Mouse (Mus musculus): Measurements from ENCODE around the gene Dgkb. TPM values are rescaled to one million over a fixed set of nuclear protein-coding genes. Genes with fewer than 3 reads are reported as not detected.

Dgkb gene
- polyA plus RNA-seq, 1 experiment from 2014 or later: not detected

GRCm38 (mm10) chr12:37883781-37884180 is 66.3 kb downstream of the Dgkb start:
- POLR2A ChIA-PET: no interaction called here
- CTCF ChIA-PET: no interaction called here
- peaks cover 4% of the 10 kb centered on the region for H3K27me3 ChIP-seq
- in situ Hi-C loops (cut with MboI; ENCODE audit: low pct_unique_long_range_greater_than_20kb): no loop called here
- DNase-seq (ENCODE audit: low read depth, low spot score) (no peak), ATAC-seq (no peak)
- no peak for TF ChIP-seq CTCF (IDR thresholded peaks at IDR 0.05)

- ChIA-PET POLR2A (no interaction called here), CTCF (no interaction called here)
- ATAC-seq: no peak
- H3K27me3 ChIP-seq: no peaks in the 10 kb centered on the region
- in situ Hi-C loops (cut with MboI; ENCODE audit: low pct_unique_long_range_greater_than_20kb): no loop called here
- DNase-seq (ENCODE audit: low read depth, low spot score): no peak
- TF ChIP-seq CTCF (IDR thresholded peaks at IDR 0.05): no peak
Observed at GRCm38 (mm10) chr12:37888591-37888990, 71.1 kb downstream of the Dgkb start.

GRCm38 (mm10) chr12:37889431-37889830 is 71.9 kb downstream of the Dgkb start:
- DNase-seq (ENCODE audit: low read depth, low spot score) (no peak), ATAC-seq (no peak)
- in situ Hi-C loops (cut with MboI; ENCODE audit: low pct_unique_long_range_greater_than_20kb): no loop called here
- ChIA-PET CTCF (no interaction called here), POLR2A (no interaction called here)
- no peak for TF ChIP-seq CTCF (IDR thresholded peaks at IDR 0.05)
- H3K27me3 ChIP-seq: no peaks in the 10 kb centered on the region

GRCm38 (mm10) chr12:37891336-37891735 is 73.8 kb downstream of the Dgkb start:
- DNase-seq (ENCODE audit: low read depth, low spot score): no peak
- H3K27me3 ChIP-seq: no peaks in the 10 kb centered on the region
- POLR2A ChIA-PET: no interaction called here
- TF ChIP-seq CTCF (IDR thresholded peaks at IDR 0.05): no peak
- in situ Hi-C loops (cut with MboI; ENCODE audit: low pct_unique_long_range_greater_than_20kb): no loop called here
- no peak for ATAC-seq
- CTCF ChIA-PET: no interaction called here

- ChIA-PET POLR2A (no interaction called here), CTCF (no interaction called here)
- ATAC-seq (no peak), DNase-seq (ENCODE audit: low read depth, low spot score) (no peak)
- TF ChIP-seq CTCF (IDR thresholded peaks at IDR 0.05): no peak
- in situ Hi-C loops (cut with MboI; ENCODE audit: low pct_unique_long_range_greater_than_20kb): no loop called here
- no peaks in the 10 kb centered on the region for H3K27me3 ChIP-seq
Observed at GRCm38 (mm10) chr12:37942163-37942562, 124.6 kb downstream of the Dgkb start.

- POLR2A ChIA-PET: no interaction called here
- in situ Hi-C loops (cut with MboI; ENCODE audit: low pct_unique_long_range_greater_than_20kb): no loop called here
Observed at GRCm38 (mm10) chr12:37956193-37956592, 138.7 kb downstream of the Dgkb start.

GRCm38 (mm10) chr12:37971482-37971881 is 154.0 kb downstream of the Dgkb start:
- ChIA-PET CTCF (no interaction called here), POLR2A (no interaction called here)
- H3K27me3 ChIP-seq: no peaks in the 10 kb centered on the region
- in situ Hi-C loops (cut with MboI; ENCODE audit: low pct_unique_long_range_greater_than_20kb): no loop called here
- DNase-seq (ENCODE audit: low read depth, low spot score) (no peak), ATAC-seq (no peak)
- no peak for TF ChIP-seq CTCF (IDR thresholded peaks at IDR 0.05)

More at GRCm38 (mm10) chr12:37956193-37956592, 138.7 kb downstream of the Dgkb start:
- H3K27me3 ChIP-seq: no peaks in the 10 kb centered on the region
- ATAC-seq (no peak), DNase-seq (ENCODE audit: low read depth, low spot score) (no peak)
- CTCF ChIA-PET: no interaction called here
- no peak for TF ChIP-seq CTCF (IDR thresholded peaks at IDR 0.05)

GRCm38 (mm10) chr12:37978498-37979187 is 161.1 kb downstream of the Dgkb start:
- DNase-seq (ENCODE audit: low read depth, low spot score) (no peak), ATAC-seq (no peak)
- ChIA-PET POLR2A (no interaction called here), CTCF (no interaction called here)
- in situ Hi-C loops (cut with MboI; ENCODE audit: low pct_unique_long_range_greater_than_20kb): no loop called here
- no peaks in the 10 kb centered on the region for H3K27me3 ChIP-seq
- TF ChIP-seq CTCF (IDR thresholded peaks at IDR 0.05): no peak

GRCm38 (mm10) chr12:37985352-37985751 is 167.8 kb downstream of the Dgkb start:
- TF ChIP-seq CTCF (IDR thresholded peaks at IDR 0.05): no peak

GRCm38 (mm10) chr12:37988066-37988591 is 170.6 kb downstream of the Dgkb start:
- CTCF ChIA-PET: no interaction called here
- DNase-seq (ENCODE audit: low read depth, low spot score): no peak
- POLR2A ChIA-PET: no interaction called here
- H3K27me3 ChIP-seq: no peaks in the 10 kb centered on the region
- in situ Hi-C loops (cut with MboI; ENCODE audit: low pct_unique_long_range_greater_than_20kb): no loop called here
- no peak for TF ChIP-seq CTCF (IDR thresholded peaks at IDR 0.05)
- ATAC-seq: no peak

More at GRCm38 (mm10) chr12:37985352-37985751, 167.8 kb downstream of the Dgkb start:
- DNase-seq (ENCODE audit: low read depth, low spot score): no peak
- ChIA-PET POLR2A (no interaction called here), CTCF (interaction anchor here (1.1 kb wide), 1 partner anchor 8 kb away, joined by 3 read pairs; no protein-coding TSS in a partner anchor)
- H3K27me3 ChIP-seq: no peaks in the 10 kb centered on the region
- no peak for ATAC-seq
- in situ Hi-C loops (cut with MboI; ENCODE audit: low pct_unique_long_range_greater_than_20kb): no loop called here

GRCm38 (mm10) chr12:37993221-37993620 is 175.7 kb downstream of the Dgkb start:
- in situ Hi-C loops (cut with MboI; ENCODE audit: low pct_unique_long_range_greater_than_20kb): no loop called here
- no peak for ATAC-seq
- H3K27me3 ChIP-seq: no peaks in the 10 kb centered on the region
- CTCF ChIA-PET: no interaction called here
- no peak for TF ChIP-seq CTCF (IDR thresholded peaks at IDR 0.05)
- DNase-seq (ENCODE audit: low read depth, low spot score): no peak
- POLR2A ChIA-PET: no interaction called here

Measured in Patski (cell line).